Mouse (Mus musculus): ENCODE data around the gene Ripor2. TPM values are rescaled to one million over a fixed set of nuclear protein-coding genes. Genes with fewer than 3 reads are reported as not detected.
A peak's percentile ranks its signal among the peaks of the same experiment; 100 is the strongest.

Ripor2 gene
- polyA plus RNA-seq, 1 experiment from 2014 or later: 16.3 TPM

DNA sequence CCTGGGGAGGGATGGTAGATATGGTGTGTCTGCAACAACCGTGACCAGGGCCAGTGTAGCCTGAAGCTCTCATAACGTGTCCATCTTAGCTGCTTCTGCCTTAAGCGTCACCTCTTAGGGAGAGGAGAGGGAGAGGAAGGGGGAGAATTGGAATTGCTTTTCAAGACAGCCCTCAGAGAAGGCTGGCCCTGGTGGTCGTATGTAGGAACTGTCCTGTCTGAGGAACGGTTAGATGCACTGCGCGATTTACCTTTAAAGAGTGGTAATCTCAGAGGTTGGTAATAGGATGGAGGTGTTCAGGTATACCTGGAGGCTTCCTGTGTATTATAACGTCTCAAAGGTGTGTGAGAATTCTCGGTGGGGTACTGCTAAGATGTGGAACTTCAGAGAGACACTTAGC lies 3.4 kb downstream of the Ripor2 start:
- no peaks in the 10 kb centered on the region for H3K27me3 ChIP-seq
- no peak overlapping the region for H3K27ac ChIP-seq
- H3K9me3 ChIP-seq (replicated peaks): no peaks in the 10 kb centered on the region
- 71% methylated on average over 9 of the region's 9 CpGs for WGBS
- H3K36me3 ChIP-seq: no peaks in the 10 kb centered on the region
- no peak overlapping the region for H3K4me3 ChIP-seq
- no peaks in the 10 kb centered on the region for H3K4me1 ChIP-seq
- no peak overlapping the region for H3K9ac ChIP-seq
- no peak for ATAC-seq (ENCODE audit: low FRiP score)
- no peak overlapping the region for H3K4me2 ChIP-seq (replicated peaks)

DNA sequence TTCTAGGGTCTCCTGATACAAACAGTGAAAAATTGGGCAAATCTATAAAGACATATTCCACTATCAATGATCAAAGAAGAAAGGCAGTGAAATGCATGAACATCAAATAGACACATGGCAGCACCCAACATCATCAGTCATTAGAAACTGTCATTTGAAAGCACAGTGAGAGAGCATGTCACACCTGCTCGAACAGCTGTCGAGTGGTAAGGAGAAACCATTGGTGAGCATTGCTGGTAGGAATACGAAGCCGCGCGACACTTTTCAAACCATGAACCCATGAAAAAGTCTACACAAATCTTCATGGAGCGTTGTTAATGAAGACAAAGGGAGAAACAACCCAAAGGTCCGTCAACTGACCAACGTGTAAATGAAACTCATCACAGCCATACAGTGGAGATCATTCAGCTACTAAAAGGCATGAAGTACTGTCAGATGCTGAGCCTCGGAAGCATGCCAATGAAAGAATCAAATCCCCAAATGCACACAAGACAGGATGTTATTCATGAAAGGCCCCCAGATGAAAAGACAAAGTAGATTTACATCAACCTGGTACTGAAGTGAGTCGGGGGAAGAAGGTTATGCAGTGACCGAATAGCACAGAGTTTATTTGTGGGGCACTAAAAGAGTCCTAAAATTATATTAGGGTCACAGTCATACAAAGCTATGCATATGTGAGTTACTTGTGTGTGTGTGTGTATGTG lies 5.4 kb downstream of the Ripor2 start:
- 90% methylated on average over 12 of the region's 12 CpGs for WGBS
- Histone ChIP-seq H3K4me3 (no peak overlapping the region), H3K27me3 (no peaks in the 10 kb centered on the region), H3K27ac (no peak overlapping the region), H3K4me2 (replicated peaks) (no peak overlapping the region), H3K4me1 (no peaks in the 10 kb centered on the region), H3K9ac (no peak overlapping the region), H3K9me3 (replicated peaks) (no peaks in the 10 kb centered on the region), H3K36me3 (no peaks in the 10 kb centered on the region)
- no peak for ATAC-seq (ENCODE audit: low FRiP score)

DNA sequence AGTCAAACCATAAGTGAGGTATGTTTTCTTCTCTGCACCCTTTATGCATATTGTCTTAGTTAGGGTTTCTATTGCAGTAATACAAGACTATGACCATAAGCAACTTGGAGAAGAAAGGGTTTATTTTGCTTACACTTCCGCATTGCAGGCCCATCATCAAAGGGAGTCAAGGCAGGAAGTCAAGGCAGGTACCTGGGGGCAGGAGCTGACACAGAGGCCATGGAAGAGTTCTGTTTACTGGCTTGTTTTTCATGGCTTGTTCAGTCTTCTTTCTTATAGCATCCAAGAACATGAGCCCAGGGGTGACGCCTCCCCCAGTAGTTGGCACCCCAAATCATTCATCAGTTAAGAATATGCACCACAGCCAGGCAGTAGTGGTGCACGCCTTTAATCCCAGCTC lies 6.6 kb downstream of the Ripor2 start:
- no peak overlapping the region for H3K4me2 ChIP-seq (replicated peaks)
- H3K27ac ChIP-seq: no peak overlapping the region
- no peak overlapping the region for H3K9ac ChIP-seq
- H3K4me1 ChIP-seq: no peaks in the 10 kb centered on the region
- H3K9me3 ChIP-seq (replicated peaks): no peaks in the 10 kb centered on the region
- no peaks in the 10 kb centered on the region for H3K36me3 ChIP-seq
- H3K4me3 ChIP-seq: no peak overlapping the region
- no peaks in the 10 kb centered on the region for H3K27me3 ChIP-seq
- no peak for ATAC-seq (ENCODE audit: low FRiP score)
- WGBS: 87% methylated on average over 3 of the region's 3 CpGs

DNA sequence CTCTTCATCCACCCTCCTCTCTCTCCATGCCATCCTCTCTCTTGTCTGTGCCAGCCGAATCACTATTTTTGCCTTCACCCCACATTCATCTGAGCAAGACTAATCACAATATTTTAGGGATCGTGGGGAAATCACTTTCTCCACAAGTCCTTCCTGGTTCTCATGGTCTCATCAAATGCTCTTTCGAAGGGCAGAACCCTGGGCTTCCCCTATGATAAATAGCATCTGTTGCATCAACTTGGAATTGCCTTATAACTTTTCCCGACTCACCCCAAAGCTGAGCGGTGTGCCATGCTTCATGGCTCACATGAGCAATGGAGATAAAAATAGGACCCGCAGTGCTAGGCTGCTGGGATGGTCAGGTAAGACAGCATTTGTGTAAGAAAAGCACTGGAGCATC lies 9.7 kb downstream of the Ripor2 start:
- no peak overlapping the region for H3K4me2 ChIP-seq (replicated peaks)
- no peak for ATAC-seq (ENCODE audit: low FRiP score)
- no peaks in the 10 kb centered on the region for H3K4me1 ChIP-seq
- H3K36me3 ChIP-seq: no peaks in the 10 kb centered on the region
- H3K4me3 ChIP-seq: no peak overlapping the region
- 94% methylated on average over 6 of the region's 6 CpGs for WGBS
- H3K9me3 ChIP-seq (replicated peaks): no peaks in the 10 kb centered on the region
- H3K9ac ChIP-seq: no peak overlapping the region
- no peak overlapping the region for H3K27ac ChIP-seq
- no peaks in the 10 kb centered on the region for H3K27me3 ChIP-seq

DNA sequence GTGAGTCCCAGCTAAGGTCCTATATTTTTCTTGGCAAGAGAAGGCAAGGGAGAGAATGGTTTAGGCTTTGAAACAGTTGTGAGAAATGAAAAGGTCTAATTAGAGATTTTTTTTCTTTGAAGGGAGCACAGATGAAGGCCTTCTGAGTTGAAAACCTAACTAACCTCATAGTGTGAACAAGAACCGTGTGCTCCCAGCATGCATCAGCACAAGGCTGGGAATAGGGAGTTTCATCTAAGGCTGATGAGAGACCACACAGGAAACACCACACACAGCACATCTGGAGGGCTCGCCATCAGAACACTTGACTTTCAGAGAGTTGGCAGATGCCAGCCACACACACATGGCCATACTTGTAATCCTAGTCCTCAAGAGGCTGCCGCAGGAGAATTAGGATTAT lies 12.3 kb downstream of the Ripor2 start:
- ATAC-seq (ENCODE audit: low FRiP score): no peak
- Histone ChIP-seq H3K27me3 (no peaks in the 10 kb centered on the region), H3K9me3 (replicated peaks) (no peaks in the 10 kb centered on the region), H3K4me2 (replicated peaks) (no peak overlapping the region), H3K36me3 (no peaks in the 10 kb centered on the region), H3K4me3 (no peak overlapping the region), H3K4me1 (no peaks in the 10 kb centered on the region), H3K27ac (no peak overlapping the region), H3K9ac (no peak overlapping the region)
- 80% methylated on average over 3 of the region's 3 CpGs for WGBS

DNA sequence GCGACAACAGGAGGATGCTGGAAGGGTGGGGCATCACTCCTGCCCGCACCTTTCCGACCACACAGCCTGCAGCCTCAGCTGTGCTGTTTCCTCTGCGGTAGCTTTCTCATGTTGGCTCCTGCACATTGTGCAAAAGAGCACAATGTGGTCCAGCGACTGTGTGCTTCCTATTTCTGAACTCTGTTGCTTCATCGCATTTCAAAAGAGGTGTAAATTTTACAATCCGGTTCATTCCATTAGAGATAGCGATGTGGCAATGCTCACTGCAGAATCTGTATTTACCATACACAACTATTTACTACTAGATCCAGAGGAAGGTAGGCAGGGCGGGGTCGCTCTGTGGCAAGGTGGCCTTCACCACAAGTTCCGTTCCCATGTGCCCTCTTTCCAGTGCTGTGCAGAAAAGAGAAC lies 17.6 kb downstream of the Ripor2 start:
- Histone ChIP-seq H3K27ac (no peak overlapping the region), H3K9ac (no peak overlapping the region), H3K27me3 (no peaks in the 10 kb centered on the region; the same call in 1 of the 2 replicates), H3K9me3 (replicated peaks) (no peaks in the 10 kb centered on the region), H3K4me1 (peaks cover 15% of the 10 kb centered on the region), H3K4me2 (replicated peaks) (no peak overlapping the region), H3K36me3 (no peaks in the 10 kb centered on the region), H3K4me3 (no peak overlapping the region)
- no peak for ATAC-seq (ENCODE audit: low FRiP score)
- WGBS: 81% methylated on average over 11 of the region's 11 CpGs

DNA sequence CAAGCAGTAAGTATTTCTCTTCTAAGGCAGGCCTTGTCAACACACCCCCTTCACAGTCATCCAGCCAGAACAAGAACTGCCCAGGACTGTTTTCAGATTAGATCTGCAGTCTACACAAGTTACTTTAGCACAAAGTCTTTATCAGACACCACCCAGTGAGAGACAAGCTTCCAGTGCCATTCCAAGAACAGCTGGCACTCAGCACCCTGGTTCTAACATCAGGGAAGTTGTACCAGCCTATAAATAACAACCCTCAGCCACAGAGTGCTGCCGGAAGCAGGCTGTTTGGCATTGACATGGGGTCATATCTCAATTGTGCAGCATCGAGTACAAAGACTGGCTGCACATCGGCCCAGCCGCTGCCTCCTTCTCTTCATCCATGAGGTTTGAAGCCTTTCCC lies 21.0 kb downstream of the Ripor2 start:
- Histone ChIP-seq H3K4me3 (no peak overlapping the region), H3K4me1 (peaks cover 24% of the 10 kb centered on the region), H3K4me2 (replicated peaks) (peak overlapping the region; percentile 0; the same call in 1 of the 2 replicates), H3K27me3 (no peaks in the 10 kb centered on the region; the same call in 1 of the 2 replicates), H3K36me3 (no peaks in the 10 kb centered on the region), H3K9me3 (replicated peaks) (no peaks in the 10 kb centered on the region), H3K9ac (no peak overlapping the region), H3K27ac (no peak overlapping the region)
- 21% methylated on average over 4 of the region's 4 CpGs for WGBS
- ATAC-seq (ENCODE audit: low FRiP score): no peak

DNA sequence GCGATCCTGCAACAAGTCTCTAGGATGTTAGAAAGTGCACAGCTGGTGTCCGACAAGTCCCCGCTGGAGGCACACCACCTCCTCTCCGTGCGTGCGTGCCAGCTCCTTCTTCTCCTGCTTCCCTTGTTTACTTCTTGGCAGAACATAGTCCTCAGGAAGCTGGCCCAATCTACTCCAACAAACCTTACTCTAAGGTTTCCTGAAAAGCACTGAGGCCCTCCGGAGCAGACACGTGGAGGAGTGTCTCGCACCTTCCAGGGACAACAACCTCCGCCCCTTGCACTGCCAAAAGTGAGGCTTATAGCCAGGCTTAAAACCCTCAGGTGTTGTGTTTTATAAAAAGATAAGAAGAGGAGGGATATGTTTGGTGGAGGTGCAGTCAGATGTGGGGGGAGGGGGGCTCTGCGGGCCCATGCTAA lies 21.6 kb downstream of the Ripor2 start:
- H3K36me3 ChIP-seq: no peaks in the 10 kb centered on the region
- 14% methylated on average over 11 of the region's 11 CpGs for WGBS
- no peak overlapping the region for H3K27ac ChIP-seq
- H3K27me3 ChIP-seq: no peaks in the 10 kb centered on the region; the same call in 1 of the 2 replicates
- peaks cover 24% of the 10 kb centered on the region for H3K4me1 ChIP-seq
- ATAC-seq (ENCODE audit: low FRiP score): peak; percentile 29; the same call in 1 of the 2 replicates
- no peak overlapping the region for H3K9ac ChIP-seq
- no peak overlapping the region for H3K4me3 ChIP-seq
- H3K4me2 ChIP-seq (replicated peaks): peak overlapping the region; percentile 0; the same call in 1 of the 2 replicates
- no peaks in the 10 kb centered on the region for H3K9me3 ChIP-seq (replicated peaks)

DNA sequence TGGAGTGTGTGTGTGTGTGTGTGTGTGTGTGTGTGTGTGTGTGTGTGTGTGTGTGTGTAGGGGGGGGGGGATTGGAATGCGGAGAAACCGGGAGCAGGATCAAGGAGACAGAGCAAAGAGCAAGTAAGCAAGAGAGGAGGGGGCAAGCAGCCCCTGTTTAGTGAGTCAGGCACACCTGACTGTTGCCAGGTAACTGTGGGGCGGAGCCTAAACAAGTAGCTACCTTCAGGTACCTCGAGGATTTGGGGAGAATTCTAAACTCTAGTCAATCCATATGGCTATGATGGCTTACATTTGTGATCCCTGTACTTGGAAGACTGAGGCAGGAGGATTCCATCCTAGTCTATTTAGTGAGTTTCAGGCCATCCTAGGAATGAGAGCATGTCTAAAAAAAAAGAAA lies 22.1 kb downstream of the Ripor2 start:
- peak; percentile 17; the same call in 1 of the 2 replicates for ATAC-seq (ENCODE audit: low FRiP score)
- H3K9ac ChIP-seq: no peak overlapping the region
- no peak overlapping the region for H3K4me3 ChIP-seq
- no peak overlapping the region for H3K27ac ChIP-seq
- no peaks in the 10 kb centered on the region for H3K36me3 ChIP-seq
- H3K27me3 ChIP-seq: no peaks in the 10 kb centered on the region; the same call in 1 of the 2 replicates
- peak overlapping the region; percentile 51 for H3K4me2 ChIP-seq (replicated peaks)
- WGBS: 18% methylated on average over 4 of the region's 4 CpGs
- no peaks in the 10 kb centered on the region for H3K9me3 ChIP-seq (replicated peaks)
- peaks cover 24% of the 10 kb centered on the region for H3K4me1 ChIP-seq

DNA sequence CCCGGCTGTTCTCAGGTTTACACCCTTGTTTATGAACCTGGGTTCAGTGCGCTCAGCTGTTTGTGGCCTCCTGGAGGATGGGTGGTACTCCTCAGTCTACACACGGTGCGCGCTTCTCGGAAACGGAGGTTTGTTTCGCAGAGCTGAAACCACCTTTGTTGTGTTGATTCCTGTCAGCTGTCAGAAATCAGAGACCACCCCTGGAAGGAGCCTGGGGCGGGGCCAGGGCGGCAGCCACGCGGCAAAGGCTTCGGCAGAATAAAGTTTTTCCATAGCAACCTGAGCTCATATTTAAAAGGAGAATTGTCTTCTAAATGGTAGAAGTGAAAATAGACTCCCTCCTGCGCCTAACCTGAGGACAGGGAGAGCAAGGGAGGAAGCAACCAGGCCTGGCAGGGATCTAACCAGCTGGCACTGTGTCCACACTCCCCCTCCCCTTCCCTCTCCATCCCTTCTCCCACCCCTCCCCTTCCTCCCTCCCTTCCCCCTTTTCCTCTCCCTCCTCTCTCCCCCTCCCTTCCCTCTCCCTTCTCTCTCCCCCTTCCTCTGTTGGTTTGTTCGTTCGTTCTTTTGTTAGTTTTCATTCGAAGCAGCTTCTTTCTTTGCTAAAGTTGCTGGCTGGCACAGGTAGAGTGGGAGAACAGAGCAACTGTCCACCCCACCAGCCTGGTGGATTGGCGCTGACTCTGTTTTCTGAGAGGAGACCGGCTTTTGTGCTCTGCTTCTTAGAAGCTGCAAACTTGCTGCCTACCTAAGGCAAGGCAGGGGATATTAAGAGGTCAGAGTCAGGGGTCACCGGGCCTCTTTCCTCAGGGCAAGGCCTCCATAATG lies 23.0 kb downstream of the Ripor2 start:
- no peaks in the 10 kb centered on the region for H3K9me3 ChIP-seq (replicated peaks)
- peak overlapping the region; percentile 28 for H3K4me3 ChIP-seq
- no peaks in the 10 kb centered on the region; the same call in 1 of the 2 replicates for H3K27me3 ChIP-seq
- ATAC-seq (ENCODE audit: low FRiP score): peak; percentile 79
- H3K4me1 ChIP-seq: peaks cover 24% of the 10 kb centered on the region
- H3K4me2 ChIP-seq (replicated peaks): peak overlapping the region; percentile 51
- peak overlapping the region; percentile 58 for H3K27ac ChIP-seq
- WGBS: 2% methylated on average over 20 of the region's 20 CpGs
- H3K9ac ChIP-seq: peak overlapping the region; percentile 51
- H3K36me3 ChIP-seq: no peaks in the 10 kb centered on the region

DNA sequence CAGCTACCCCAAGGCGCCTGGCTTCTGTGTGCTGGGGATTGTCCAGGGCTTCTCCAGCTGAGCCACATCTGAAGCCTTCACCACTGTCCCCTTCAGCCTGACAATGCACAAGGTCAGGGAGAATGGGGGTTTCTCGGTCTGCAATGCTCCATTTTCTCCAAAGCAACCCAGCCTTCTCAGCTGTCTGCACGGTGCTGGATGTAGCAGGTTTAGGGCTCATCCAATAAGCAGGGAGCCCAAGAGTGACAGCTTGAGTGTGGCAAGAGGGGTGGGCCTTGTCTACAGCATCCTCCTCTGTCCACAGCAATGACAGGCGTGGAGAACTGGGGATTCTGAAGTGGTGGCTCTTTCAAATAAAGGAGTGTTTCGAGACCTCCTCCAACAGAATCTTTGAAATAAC lies 23.8 kb downstream of the Ripor2 start:
- WGBS: 44% methylated on average over 5 of the region's 5 CpGs
- no peaks in the 10 kb centered on the region for H3K36me3 ChIP-seq
- H3K9me3 ChIP-seq (replicated peaks): no peaks in the 10 kb centered on the region
- H3K4me3 ChIP-seq: no peak overlapping the region
- H3K9ac ChIP-seq: no peak overlapping the region
- no peaks in the 10 kb centered on the region; the same call in 1 of the 2 replicates for H3K27me3 ChIP-seq
- H3K4me1 ChIP-seq: peaks cover 24% of the 10 kb centered on the region
- 0 out of 2 replicates have a peak overlapping the region, but pooled peaks have one; percentile 58 for H3K27ac ChIP-seq
- peak; percentile 62 for ATAC-seq (ENCODE audit: low FRiP score)
- H3K4me2 ChIP-seq (replicated peaks): no peak overlapping the region

DNA sequence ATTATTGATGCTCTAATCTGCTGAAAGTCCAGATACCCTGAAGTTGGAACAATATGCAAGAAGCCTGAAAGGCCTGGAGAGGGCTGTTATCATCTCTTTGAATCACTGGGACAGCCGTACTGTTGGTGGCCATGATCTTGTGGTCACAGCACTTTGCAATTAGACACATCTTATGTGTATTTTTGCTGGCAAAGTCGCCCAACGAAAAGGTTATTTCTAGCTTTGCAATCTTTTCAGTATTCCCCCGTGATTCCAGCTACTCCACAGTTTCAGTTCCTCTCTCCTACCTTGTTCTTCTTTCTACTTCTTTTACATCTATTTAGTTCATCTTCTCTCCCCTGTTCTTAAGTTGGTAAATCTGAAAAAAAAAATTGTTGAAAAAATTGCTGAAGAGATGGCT lies 26.0 kb downstream of the Ripor2 start:
- Histone ChIP-seq H3K4me1 (peaks cover 23% of the 10 kb centered on the region), H3K9ac (no peak overlapping the region), H3K27ac (no peak overlapping the region), H3K27me3 (no peaks in the 10 kb centered on the region; the same call in 1 of the 2 replicates), H3K9me3 (replicated peaks) (no peaks in the 10 kb centered on the region), H3K4me2 (replicated peaks) (no peak overlapping the region), H3K36me3 (no peaks in the 10 kb centered on the region), H3K4me3 (no peak overlapping the region)
- WGBS: 90% methylated on average over 4 of the region's 4 CpGs
- no peak for ATAC-seq (ENCODE audit: low FRiP score)
